Mouse (Mus musculus): ENCODE measurements around the gene Mip.

DNA sequence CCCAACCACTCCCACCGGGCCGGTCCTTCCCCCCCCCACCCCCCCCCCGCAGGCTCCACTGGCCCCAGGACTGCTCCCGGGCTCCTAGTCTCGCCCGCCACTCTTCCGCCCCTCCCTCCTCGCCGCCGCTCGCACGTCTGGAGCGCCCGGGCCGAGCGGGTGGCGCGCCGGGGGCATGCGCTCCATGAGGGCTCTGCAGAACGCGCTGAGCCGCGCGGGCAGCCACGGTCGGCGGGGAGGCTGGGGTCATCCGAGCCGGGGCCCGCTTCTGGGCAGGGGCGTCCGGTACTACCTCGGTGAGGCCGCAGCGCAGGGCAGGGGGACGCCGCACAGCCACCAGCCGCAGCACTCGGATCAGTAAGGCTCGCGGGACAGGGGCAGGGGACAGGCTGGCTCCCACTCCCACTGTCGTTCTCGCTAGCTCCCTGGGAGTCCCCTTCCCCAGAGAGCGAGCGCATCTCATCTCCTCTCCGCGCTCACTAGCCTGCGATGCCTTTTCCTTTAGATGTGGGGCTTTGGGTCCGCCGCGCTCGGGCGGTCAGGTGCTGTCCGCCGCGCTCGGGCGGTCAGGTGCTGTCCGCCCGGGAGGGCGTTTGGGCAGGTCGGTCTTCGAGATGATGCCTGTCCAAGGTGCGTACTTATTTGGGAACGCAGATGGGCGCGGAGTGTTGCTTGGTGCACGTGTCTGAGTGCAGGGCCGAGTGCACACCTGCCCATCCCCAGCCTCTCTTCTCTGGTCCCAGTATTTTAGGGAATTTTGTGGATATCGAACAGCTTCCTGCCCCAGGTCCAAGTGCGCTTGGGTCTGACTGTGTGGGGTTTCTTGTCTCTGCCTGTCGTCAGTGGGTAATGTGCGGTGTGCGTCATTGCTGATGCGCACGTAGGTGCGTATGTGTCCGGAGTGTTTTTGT, 30.8 kb upstream of the Mip start:
- TF ChIP-seq GATA1 (IDR thresholded peaks at IDR 0.05; ENCODE audit: borderline replicate concordance, low read length) = no peak
- TF ChIP-seq FLI1 (IDR thresholded peaks at IDR 0.05; ENCODE audit: low read length) = no peak

Data from megakaryocyte, embryonic 14.5 days (primary cell).